Mouse (Mus musculus) heart, embryonic 15.5 days (tissue): Measurements from ENCODE around the gene Dtx1. TPM values are rescaled to one million over a fixed set of nuclear protein-coding genes. Genes with fewer than 3 reads are reported as not detected.

Source experiments
- ATAC-seq: fragments of 200-750 bp; cut with Nextera tagmentation; replicated peaks from 2 replicates; pipeline ENCODE4 v1.8.0; 2017; ENCODE audit warnings: low read depth, moderate TSS enrichment; ENCODE audit not compliant: insufficient number of reproducible peaks, insufficient read depth, low FRiP score
- H3K27ac ChIP-seq: fragments of 300-500 bp; sonication (generic); 2 replicates; pipeline ENCODE4 v1.5.1; 2015; ENCODE audit warnings: mild to moderate bottlenecking, inconsistent platforms
- H3K27me3 ChIP-seq: fragments of 300-500 bp; sonication (generic); 2 replicates; pipeline ENCODE4 v1.6.1; 2015; ENCODE audit warnings: inconsistent platforms
- H3K36me3 ChIP-seq: fragments of 300-500 bp; sonication (generic); 2 replicates; pipeline ENCODE4 v1.6.1; 2015; ENCODE audit warnings: mild to moderate bottlenecking, inconsistent platforms
- H3K4me1 ChIP-seq: fragments of 300-500 bp; sonication (generic); replicated peaks from 2 replicates; pipeline ENCODE4 v1.6.1; 2015; ENCODE audit warnings: inconsistent platforms
- H3K4me2 ChIP-seq: fragments of 300-500 bp; sonication (generic); 2 replicates; pipeline ENCODE4 v1.6.1; 2015; ENCODE audit warnings: inconsistent platforms, mild to moderate bottlenecking, moderate library complexity
- H3K4me3 ChIP-seq: fragments of 300-500 bp; sonication (generic); 2 replicates; pipeline ENCODE4 v1.5.1; 2015; ENCODE audit warnings: mild to moderate bottlenecking, inconsistent platforms
- H3K9ac ChIP-seq: fragments of 300-500 bp; sonication (generic); 2 replicates; pipeline ENCODE4 v1.6.1; 2015; ENCODE audit warnings: mild to moderate bottlenecking, inconsistent platforms
- H3K9me3 ChIP-seq: fragments of 300-500 bp; sonication (generic); replicated peaks from 2 replicates; pipeline ENCODE4 v1.6.1; 2016; ENCODE audit warnings: inconsistent platforms
- WGBS: fragments of 180-500 bp; shearing (Covaris S2); methylation state at CpG from one replicate; pipeline ENCODE4 v1.1.7; 2015; ENCODE audit warnings: mixed read lengths; 5-methylcytosine and 5-hydroxymethylcytosine counted together
- polyA plus RNA-seq: library from polyadenylated mRNA; unstranded; fragments of >200 nt; fragmentation: Nextera tagmentation; extraction: Ambion mirVana; gene quantifications from 2 replicates; pipeline ENCODE4 v1.2.1, GENCODE M21; 2015

Gene Dtx1
- polyA plus RNA-seq, 1 experiment from 2014 or later, result 1.9 TPM

GRCm38 (mm10) chr5:120725811-120726455, 14.2 kb upstream of the Dtx1 start:
- no peak for ATAC-seq
- Histone ChIP-seq H3K36me3 (no peaks in the 10 kb centered on the region), H3K27ac (no peak overlapping the region), H3K4me2 (no peak overlapping the region), H3K9ac (no peak overlapping the region), H3K9me3 (no peaks in the 10 kb centered on the region), H3K4me3 (no peak overlapping the region), H3K27me3 (0 out of 2 replicates have a peak, but pooled peaks cover 5% of the 10 kb centered on the region), H3K4me1 (no peaks in the 10 kb centered on the region)
- WGBS, result 55% methylated on average over 12 of the region's 12 CpGs

DNA sequence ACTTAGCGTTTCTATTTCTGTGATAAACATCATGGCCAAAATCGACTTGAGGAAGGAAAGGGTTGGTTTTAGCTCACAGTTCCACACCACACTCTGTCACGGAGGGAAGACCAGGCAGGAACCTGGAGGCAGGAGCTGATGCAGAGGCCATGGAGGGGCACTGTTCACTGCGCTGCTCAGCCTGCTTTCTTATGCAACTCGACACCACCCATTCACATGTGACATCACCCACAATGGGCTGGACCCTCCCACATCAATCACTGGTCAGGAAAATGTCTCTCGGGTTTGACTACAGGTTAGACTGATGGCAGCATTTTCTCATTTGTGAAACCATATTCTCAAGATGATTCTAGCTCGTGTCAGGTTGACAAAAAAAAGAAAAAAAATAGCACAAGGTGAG, 9.3 kb upstream of the Dtx1 start:
- no peaks in the 10 kb centered on the region for H3K9me3 ChIP-seq
- no peak for ATAC-seq
- no peak overlapping the region for H3K4me2 ChIP-seq
- no peaks in the 10 kb centered on the region for H3K36me3 ChIP-seq
- H3K4me1 ChIP-seq, result no peaks in the 10 kb centered on the region
- no peak overlapping the region for H3K27ac ChIP-seq
- no peak overlapping the region for H3K4me3 ChIP-seq
- no peak overlapping the region for H3K9ac ChIP-seq
- WGBS, result 50% methylated on average over 7 of the region's 7 CpGs
- peaks cover 2% of the 10 kb centered on the region; the same call in 1 of the 2 replicates for H3K27me3 ChIP-seq

DNA sequence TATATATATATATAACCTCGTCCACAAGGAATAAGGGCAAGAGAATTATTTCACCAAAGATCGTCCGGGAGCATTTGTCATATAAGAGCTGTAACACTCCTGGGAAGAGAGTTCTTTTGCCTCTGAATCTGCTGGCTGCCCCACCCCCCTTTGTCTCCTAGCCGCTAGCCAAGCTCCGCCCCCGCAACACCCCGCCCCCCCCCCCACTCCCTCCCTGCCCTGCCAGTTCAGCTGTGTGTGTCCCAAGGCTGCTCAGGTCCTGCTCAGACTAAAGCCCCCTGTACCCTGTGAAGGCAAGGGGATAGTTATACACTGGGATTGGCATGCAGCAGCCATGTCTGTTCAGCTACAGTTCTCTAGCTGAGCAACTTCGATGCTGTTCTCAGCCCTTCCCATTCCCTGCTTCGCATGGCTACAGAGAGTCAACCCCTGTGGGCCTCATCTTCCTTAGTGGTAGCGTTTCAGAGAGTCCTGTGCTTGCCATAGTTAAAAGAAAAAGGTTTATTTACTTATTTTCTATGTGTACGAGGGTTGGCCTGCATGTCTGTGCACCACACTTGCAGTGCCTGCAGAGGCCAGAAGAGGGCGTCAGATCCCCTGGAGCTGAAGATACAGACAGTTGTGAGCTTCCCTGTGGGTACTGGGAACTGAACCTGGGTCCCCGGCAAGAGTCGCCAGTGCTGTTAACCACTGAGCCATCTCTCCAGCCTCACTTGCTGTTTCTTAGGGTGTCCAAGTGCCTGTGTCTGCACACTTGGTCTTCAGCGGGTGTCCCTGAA, 7.1 kb upstream of the Dtx1 start:
- no peak for ATAC-seq
- WGBS, result 54% methylated on average over 15 of the region's 15 CpGs

DNA sequence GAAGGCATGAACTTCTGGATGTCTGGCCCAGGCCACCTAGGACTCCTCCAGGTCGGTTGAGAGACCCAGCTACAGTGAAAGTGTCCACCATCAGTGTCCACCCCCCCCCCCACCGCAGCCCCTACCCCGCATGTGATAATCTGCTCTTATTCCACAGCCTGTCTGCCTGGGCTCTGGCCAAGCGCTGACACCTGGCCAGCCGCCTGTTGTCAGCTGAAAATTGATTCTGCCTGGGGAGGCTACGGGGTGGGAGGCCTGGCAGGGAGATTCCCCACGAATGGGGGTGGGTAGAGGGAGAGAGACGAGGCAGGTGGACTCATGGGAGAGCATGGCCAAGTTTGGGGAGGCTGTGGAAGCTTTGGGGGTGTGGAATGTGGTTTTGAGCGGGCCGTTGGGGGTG, 5.4 kb upstream of the Dtx1 start:
- WGBS, result 66% methylated on average over 10 of the region's 10 CpGs
- Histone ChIP-seq H3K9me3 (no peaks in the 10 kb centered on the region), H3K27me3 (peaks cover 34% of the 10 kb centered on the region), H3K4me1 (peaks cover 5% of the 10 kb centered on the region), H3K36me3 (no peaks in the 10 kb centered on the region), H3K4me3 (no peak overlapping the region), H3K4me2 (no peak overlapping the region), H3K9ac (no peak overlapping the region), H3K27ac (no peak overlapping the region)
- ATAC-seq, result 0 out of 2 replicates have a peak, but pooled peaks have one; percentile 20

More for the DNA sequence above, 7.1 kb upstream of the Dtx1 start:
- Histone ChIP-seq H3K9ac (no peak overlapping the region), H3K27ac (no peak overlapping the region), H3K4me2 (no peak overlapping the region), H3K27me3 (peaks cover 19% of the 10 kb centered on the region), H3K4me3 (no peak overlapping the region), H3K36me3 (no peaks in the 10 kb centered on the region), H3K4me1 (peaks cover 5% of the 10 kb centered on the region), H3K9me3 (no peaks in the 10 kb centered on the region)

GRCm38 (mm10) chr5:120714314-120714713, 2.6 kb upstream of the Dtx1 start:
- ATAC-seq, result no peak
- H3K4me2 ChIP-seq, result no peak overlapping the region
- WGBS, result 3% methylated on average over 16 of the region's 16 CpGs
- H3K27me3 ChIP-seq, result peaks cover 63% of the 10 kb centered on the region
- H3K27ac ChIP-seq, result no peak overlapping the region
- H3K4me3 ChIP-seq, result no peak overlapping the region
- peaks cover 23% of the 10 kb centered on the region for H3K4me1 ChIP-seq
- no peaks in the 10 kb centered on the region for H3K36me3 ChIP-seq
- no peak overlapping the region for H3K9ac ChIP-seq
- H3K9me3 ChIP-seq, result no peaks in the 10 kb centered on the region

DNA sequence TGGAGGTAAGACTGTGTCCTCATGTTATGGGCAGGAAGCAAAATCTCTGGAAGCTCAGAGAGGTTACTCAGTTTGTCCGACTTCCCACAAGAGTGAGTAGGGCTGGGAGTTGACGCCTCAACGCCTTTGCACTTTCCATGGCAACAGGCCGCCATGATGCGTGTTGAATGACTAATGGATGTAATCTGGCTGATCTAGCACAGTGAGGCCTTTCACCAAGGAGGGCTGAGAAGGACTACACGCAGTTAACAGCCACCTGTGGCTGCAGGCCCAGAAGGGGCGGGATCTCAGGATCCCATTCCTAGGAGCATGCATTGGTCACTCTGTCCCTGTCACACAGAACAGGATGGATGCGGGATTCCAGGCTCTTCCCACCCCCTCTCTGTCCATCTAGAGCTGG, 994 bp upstream of the Dtx1 start:
- Histone ChIP-seq H3K4me2 (no peak overlapping the region), H3K27me3 (peaks cover 79% of the 10 kb centered on the region), H3K4me3 (no peak overlapping the region), H3K27ac (no peak overlapping the region), H3K36me3 (no peaks in the 10 kb centered on the region), H3K9me3 (no peaks in the 10 kb centered on the region), H3K9ac (no peak overlapping the region), H3K4me1 (peaks cover 23% of the 10 kb centered on the region)
- no peak for ATAC-seq
- 68% methylated on average over 8 of the region's 8 CpGs for WGBS

- peak overlapping the region; percentile 38 for H3K9ac ChIP-seq
- H3K9me3 ChIP-seq, result no peaks in the 10 kb centered on the region
- no peak overlapping the region for H3K27ac ChIP-seq
- H3K27me3 ChIP-seq, result peaks cover 92% of the 10 kb centered on the region
- H3K4me1 ChIP-seq, result peaks cover 26% of the 10 kb centered on the region
- H3K4me2 ChIP-seq, result peak overlapping the region; percentile 68
- ATAC-seq, result no peak
- peak overlapping the region; percentile 46 for H3K4me3 ChIP-seq
- no peaks in the 10 kb centered on the region for H3K36me3 ChIP-seq
- WGBS, result 3% methylated on average over 43 of the region's 43 CpGs
These were observed 311 bp downstream of the Dtx1 start for GRCm38 (mm10) chr5:120711416-120711815.

GRCm38 (mm10) chr5:120710826-120711248, 890 bp downstream of the Dtx1 start:
- H3K36me3 ChIP-seq, result no peaks in the 10 kb centered on the region
- H3K4me2 ChIP-seq, result peak overlapping the region; percentile 68
- H3K27ac ChIP-seq, result no peak overlapping the region
- no peak for ATAC-seq
- no peaks in the 10 kb centered on the region for H3K9me3 ChIP-seq
- peaks cover 94% of the 10 kb centered on the region for H3K27me3 ChIP-seq
- H3K4me3 ChIP-seq, result peak overlapping the region; percentile 46
- WGBS, result 2% methylated on average over 34 of the region's 34 CpGs
- H3K4me1 ChIP-seq, result peaks cover 27% of the 10 kb centered on the region
- H3K9ac ChIP-seq, result peak overlapping the region; percentile 38; the same call in 1 of the 2 replicates

DNA sequence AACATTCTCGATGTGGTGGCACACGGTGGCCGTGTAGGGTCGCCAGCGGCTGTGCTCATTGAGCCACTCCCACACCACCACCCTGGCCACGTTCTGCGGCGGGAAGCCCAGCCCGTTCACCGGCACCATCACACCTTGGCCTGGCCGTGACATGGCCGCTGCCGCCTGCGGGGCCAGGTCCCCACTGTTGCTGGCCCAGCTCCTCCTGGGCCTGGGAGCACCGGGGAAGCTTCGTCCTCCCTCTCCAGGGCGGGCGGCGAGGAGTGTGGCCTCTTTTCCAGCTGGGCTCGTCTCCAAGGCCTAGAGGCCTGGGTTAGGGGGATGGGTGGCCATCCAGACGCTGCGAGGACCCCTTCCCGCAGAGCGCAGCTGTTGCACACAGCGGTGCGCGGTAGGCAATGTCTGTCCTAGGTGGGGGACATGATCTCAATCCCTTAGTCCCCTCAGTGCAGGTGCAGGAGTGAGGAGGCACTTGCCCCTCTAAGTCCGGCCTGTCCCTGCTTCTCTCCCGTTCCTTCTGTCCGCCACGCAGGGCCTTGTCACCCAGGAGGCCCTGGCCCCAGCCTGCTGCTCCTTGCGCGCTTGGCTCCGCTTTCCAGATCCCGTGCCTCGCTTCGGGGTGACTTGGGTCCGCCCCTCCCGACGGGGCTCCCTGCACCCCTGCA, 1.4 kb downstream of the Dtx1 start:
- peaks cover 95% of the 10 kb centered on the region for H3K27me3 ChIP-seq
- H3K9me3 ChIP-seq, result no peaks in the 10 kb centered on the region
- H3K36me3 ChIP-seq, result no peaks in the 10 kb centered on the region
- H3K4me2 ChIP-seq, result peak overlapping the region; percentile 68
- peak overlapping the region; percentile 38; the same call in 1 of the 2 replicates for H3K9ac ChIP-seq
- peak overlapping the region; percentile 46 for H3K4me3 ChIP-seq
- peaks cover 24% of the 10 kb centered on the region for H3K4me1 ChIP-seq
- no peak overlapping the region for H3K27ac ChIP-seq
- ATAC-seq, result 0 out of 2 replicates have a peak, but pooled peaks have one; percentile 11
- WGBS, result 4% methylated on average over 40 of the region's 40 CpGs

- Histone ChIP-seq H3K4me1 (peaks cover 22% of the 10 kb centered on the region), H3K4me3 (no peak overlapping the region), H3K9ac (no peak overlapping the region), H3K36me3 (no peaks in the 10 kb centered on the region), H3K27me3 (peaks cover 92% of the 10 kb centered on the region), H3K9me3 (no peaks in the 10 kb centered on the region), H3K4me2 (0 out of 2 replicates have a peak overlapping the region, but pooled peaks have one; percentile 21), H3K27ac (no peak overlapping the region)
- ATAC-seq, result no peak
- WGBS, result 53% methylated on average over 13 of the region's 13 CpGs
These were observed 4.8 kb downstream of the Dtx1 start for GRCm38 (mm10) chr5:120706976-120707375.

DNA sequence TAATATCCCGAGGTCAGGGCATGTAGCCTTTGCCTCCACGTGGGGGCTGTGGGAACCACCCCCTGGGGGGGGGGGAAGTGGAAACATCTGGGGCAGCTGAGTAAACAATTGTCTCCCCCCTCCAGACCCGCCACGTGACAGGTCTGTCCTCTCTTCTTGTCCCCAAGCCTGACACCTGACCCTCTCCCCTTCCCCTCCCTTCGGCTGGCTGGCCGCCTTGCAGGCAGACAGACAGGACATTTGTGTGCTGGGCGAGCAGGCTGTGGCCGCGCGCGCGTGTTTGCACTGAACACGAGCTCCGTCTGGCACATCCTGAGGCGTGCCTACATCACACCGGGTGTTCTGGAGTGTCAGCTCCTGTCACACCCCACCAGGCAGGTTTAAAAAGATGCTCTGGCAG, 5.2 kb downstream of the Dtx1 start:
- 10% methylated on average over 16 of the region's 16 CpGs for WGBS
- Histone ChIP-seq H3K4me1 (peaks cover 21% of the 10 kb centered on the region), H3K9me3 (no peaks in the 10 kb centered on the region), H3K36me3 (no peaks in the 10 kb centered on the region), H3K4me2 (0 out of 2 replicates have a peak overlapping the region, but pooled peaks have one; percentile 21), H3K9ac (no peak overlapping the region), H3K27me3 (peaks cover 92% of the 10 kb centered on the region), H3K27ac (no peak overlapping the region), H3K4me3 (no peak overlapping the region)
- ATAC-seq, result no peak
